Mouse (Mus musculus) embryonic facial prominence, embryonic 15.5 days (tissue): ENCODE results near the gene Ftl1. TPM values are rescaled to one million over a fixed set of nuclear protein-coding genes. Genes with fewer than 3 reads are reported as not detected.

Source experiments
- ATAC-seq: fragments of 200-750 bp; cut with Nextera tagmentation; 2 replicates; pipeline ENCODE4 v1.8.0; 2017; ENCODE audit warnings: low read depth, moderate TSS enrichment; ENCODE audit not compliant: insufficient number of reproducible peaks, low FRiP score, low TSS enrichment
- H3K27ac ChIP-seq: fragments of 300-500 bp; sonication (generic); replicated peaks from 2 replicates; pipeline ENCODE4 v1.5.1; 2015; ENCODE audit warnings: mild to moderate bottlenecking, inconsistent platforms
- H3K27me3 ChIP-seq: fragments of 300-500 bp; sonication (generic); 2 replicates; pipeline ENCODE4 v1.6.1; 2015; ENCODE audit warnings: inconsistent platforms
- H3K36me3 ChIP-seq: fragments of 300-500 bp; sonication (generic); 2 replicates; pipeline ENCODE4 v1.6.1; 2015; ENCODE audit warnings: mild to moderate bottlenecking, inconsistent platforms
- H3K4me1 ChIP-seq: fragments of 300-500 bp; sonication (generic); 2 replicates; pipeline ENCODE4 v1.6.1; 2015; ENCODE audit warnings: inconsistent platforms
- H3K4me2 ChIP-seq: fragments of 300-500 bp; sonication (generic); replicated peaks from 2 replicates; pipeline ENCODE4 v1.6.1; 2015; ENCODE audit warnings: mild to moderate bottlenecking, inconsistent platforms
- H3K4me3 ChIP-seq: fragments of 300-500 bp; sonication (generic); replicated peaks from 2 replicates; pipeline ENCODE4 v1.5.1; 2015; ENCODE audit warnings: mild to moderate bottlenecking, inconsistent platforms
- H3K9ac ChIP-seq: fragments of 300-500 bp; sonication (generic); 2 replicates; pipeline ENCODE4 v1.6.1; 2015; ENCODE audit warnings: inconsistent platforms
- H3K9me3 ChIP-seq: fragments of 300-500 bp; sonication (generic); replicated peaks from 2 replicates; pipeline ENCODE4 v1.6.1; 2016; ENCODE audit warnings: inconsistent platforms
- WGBS: fragments of 180-500 bp; shearing (Covaris S2); methylation state at CpG from one replicate; pipeline ENCODE4 v1.1.7; 2015; 5-methylcytosine and 5-hydroxymethylcytosine counted together
- polyA plus RNA-seq: library from polyadenylated mRNA; unstranded; fragments of >200 nt; fragmentation: Nextera tagmentation; extraction: Ambion mirVana; gene quantifications from 2 replicates; pipeline ENCODE4 v1.2.1, GENCODE M21; 2015

The Ftl1 gene
- polyA plus RNA-seq, 1 experiment from 2014 or later = 4,755 TPM

GRCm38 (mm10) chr7:45421194-45421593 is 38.5 kb downstream of the Ftl1 start:
- Histone ChIP-seq H3K9ac (no peak overlapping the region), H3K9me3 (no peaks in the 10 kb centered on the region), H3K27ac (no peak overlapping the region), H3K4me1 (peaks cover 26% of the 10 kb centered on the region), H3K4me3 (no peak overlapping the region), H3K4me2 (no peak overlapping the region), H3K36me3 (peaks cover 49% of the 10 kb centered on the region), H3K27me3 (peaks cover 15% of the 10 kb centered on the region)
- ATAC-seq = no peak
- WGBS = 90% methylated on average over 14 of the region's 14 CpGs

DNA sequence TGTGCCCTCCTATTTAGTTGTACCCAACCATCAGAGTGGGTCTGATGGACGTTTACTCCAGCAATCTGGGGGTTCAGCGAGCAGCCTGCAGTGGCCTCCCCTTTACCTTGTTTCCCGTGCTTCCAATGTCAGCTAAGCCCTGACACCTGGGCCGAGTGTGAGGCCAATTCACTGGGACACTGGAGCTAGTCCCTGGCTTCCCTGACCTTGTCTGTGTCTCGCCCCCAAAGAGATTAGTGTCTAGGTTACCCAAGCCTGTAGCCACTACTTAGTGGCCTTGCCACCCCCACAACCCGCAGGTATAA is 39.1 kb downstream of the Ftl1 start, which contains the start of gene Lhb:
Gene Lhb, plus strand, starts transcription at position 206 of the 305 bp plus-strand sequence.
- Histone ChIP-seq H3K4me2 (peak within 1 kb of the TSS; percentile 28; the same call in 1 of the 2 replicates), H3K27ac (no peak within 1 kb of the TSS), H3K4me1 (peaks cover 30% of the 10 kb centered on the region), H3K9ac (no peak within 1 kb of the TSS), H3K9me3 (no peaks in the 10 kb centered on the region), H3K27me3 (peaks cover 21% of the 10 kb centered on the region), H3K4me3 (peak within 1 kb of the TSS; percentile 4; the same call in 1 of the 2 replicates), H3K36me3 (peaks cover 46% of the 10 kb centered on the region)
- WGBS = 58% methylated on average over 6 of the region's 6 CpGs
- ATAC-seq = no peak

DNA sequence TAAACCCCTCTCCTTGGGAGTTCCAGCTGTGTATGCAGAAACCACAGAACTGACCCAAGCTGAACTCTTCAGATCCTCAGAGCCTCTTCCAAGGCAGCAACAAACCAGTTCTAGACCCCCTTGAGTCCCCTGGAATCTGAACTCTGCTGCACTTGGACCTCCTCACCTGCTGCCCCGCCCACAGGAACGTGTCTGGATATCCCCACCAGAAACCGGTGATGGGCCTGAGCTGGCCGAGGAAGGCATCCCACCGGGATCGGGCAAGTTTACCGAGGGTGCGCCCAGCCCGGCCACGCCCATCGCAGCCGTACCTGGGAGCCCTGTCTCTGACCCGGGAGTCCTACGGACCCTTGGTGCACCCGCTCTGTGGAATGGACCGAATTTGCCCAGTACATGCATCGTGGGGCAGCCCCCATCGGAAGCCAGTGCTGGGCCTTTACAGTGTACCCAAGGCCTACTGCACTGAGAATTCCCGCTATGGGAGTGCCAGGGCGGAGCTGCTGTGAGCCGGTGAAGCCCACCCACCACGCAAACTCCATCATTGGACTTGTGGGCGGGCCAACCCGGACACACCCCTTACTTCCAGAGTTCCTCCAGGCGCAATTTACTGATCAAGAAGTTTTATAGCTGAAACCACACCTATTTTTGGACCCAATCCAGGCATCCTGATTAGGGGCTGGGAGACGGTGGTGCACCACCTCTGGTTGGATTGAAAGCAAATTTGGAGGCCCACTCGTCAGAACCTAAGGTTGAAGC is 39.6 kb downstream of the Ftl1 start:
- peaks cover 41% of the 10 kb centered on the region for H3K36me3 ChIP-seq
- H3K4me1 ChIP-seq = peaks cover 36% of the 10 kb centered on the region
- no peaks in the 10 kb centered on the region for H3K9me3 ChIP-seq
- no peak overlapping the region for H3K27ac ChIP-seq
- H3K27me3 ChIP-seq = peaks cover 27% of the 10 kb centered on the region
- H3K4me2 ChIP-seq = peak overlapping the region; percentile 28; the same call in 1 of the 2 replicates
- no peak overlapping the region for H3K9ac ChIP-seq
- 13% methylated on average over 27 of the region's 27 CpGs for WGBS
- ATAC-seq = no peak
- H3K4me3 ChIP-seq = peak overlapping the region; percentile 4; the same call in 1 of the 2 replicates

GRCm38 (mm10) chr7:45417962-45418492 is 41.7 kb downstream of the Ftl1 start:
- Histone ChIP-seq H3K27ac (no peak overlapping the region), H3K36me3 (peaks cover 21% of the 10 kb centered on the region), H3K4me2 (peak overlapping the region; percentile 13), H3K4me3 (no peak overlapping the region), H3K9me3 (no peaks in the 10 kb centered on the region), H3K4me1 (peaks cover 55% of the 10 kb centered on the region), H3K27me3 (peaks cover 44% of the 10 kb centered on the region), H3K9ac (no peak overlapping the region)
- ATAC-seq = no peak
- WGBS = 10% methylated on average over 13 of the region's 13 CpGs

GRCm38 (mm10) chr7:45415636-45416035 is 44.0 kb downstream of the Ftl1 start:
- Histone ChIP-seq H3K4me1 (peaks cover 55% of the 10 kb centered on the region), H3K9ac (no peak overlapping the region), H3K4me3 (peak overlapping the region; percentile 10), H3K4me2 (peak overlapping the region; percentile 29), H3K36me3 (no peaks in the 10 kb centered on the region), H3K9me3 (no peaks in the 10 kb centered on the region), H3K27me3 (peaks cover 61% of the 10 kb centered on the region), H3K27ac (no peak overlapping the region; the same call in 1 of the 2 replicates)
- no peak for ATAC-seq
- WGBS = 20% methylated on average over 37 of the region's 37 CpGs

DNA sequence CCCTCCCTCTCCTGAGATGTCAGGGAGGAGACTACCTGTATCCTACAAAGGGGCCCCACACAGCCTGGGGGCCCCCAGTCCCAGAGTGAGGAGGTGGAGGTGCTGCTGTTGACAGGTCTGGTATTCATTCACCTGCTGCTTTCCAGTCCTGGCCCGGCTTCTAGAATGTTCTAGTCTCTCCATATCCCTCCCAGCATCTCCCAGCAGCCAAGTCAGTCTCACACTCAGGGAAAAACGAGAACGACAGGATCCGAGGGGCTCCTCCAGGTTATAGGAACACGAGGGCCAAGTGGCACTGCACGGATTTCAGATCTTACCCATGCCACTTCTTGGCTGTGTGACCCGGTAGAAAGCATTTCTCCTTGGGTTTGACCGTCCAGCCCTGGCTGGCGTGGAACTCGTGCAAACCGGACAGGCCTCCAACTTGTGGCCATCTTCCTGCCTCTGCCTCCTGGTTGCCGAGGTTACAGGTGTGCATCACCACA is 44.9 kb downstream of the Ftl1 start:
- 35% methylated on average over 12 of the region's 12 CpGs for WGBS
- no peak for ATAC-seq
- no peaks in the 10 kb centered on the region for H3K9me3 ChIP-seq
- peaks cover 67% of the 10 kb centered on the region for H3K27me3 ChIP-seq
- H3K4me3 ChIP-seq = no peak overlapping the region
- peak overlapping the region; percentile 92; the same call in 1 of the 2 replicates for H3K4me2 ChIP-seq
- H3K36me3 ChIP-seq = no peaks in the 10 kb centered on the region
- no peak overlapping the region for H3K9ac ChIP-seq
- H3K27ac ChIP-seq = no peak overlapping the region
- peaks cover 46% of the 10 kb centered on the region for H3K4me1 ChIP-seq

DNA sequence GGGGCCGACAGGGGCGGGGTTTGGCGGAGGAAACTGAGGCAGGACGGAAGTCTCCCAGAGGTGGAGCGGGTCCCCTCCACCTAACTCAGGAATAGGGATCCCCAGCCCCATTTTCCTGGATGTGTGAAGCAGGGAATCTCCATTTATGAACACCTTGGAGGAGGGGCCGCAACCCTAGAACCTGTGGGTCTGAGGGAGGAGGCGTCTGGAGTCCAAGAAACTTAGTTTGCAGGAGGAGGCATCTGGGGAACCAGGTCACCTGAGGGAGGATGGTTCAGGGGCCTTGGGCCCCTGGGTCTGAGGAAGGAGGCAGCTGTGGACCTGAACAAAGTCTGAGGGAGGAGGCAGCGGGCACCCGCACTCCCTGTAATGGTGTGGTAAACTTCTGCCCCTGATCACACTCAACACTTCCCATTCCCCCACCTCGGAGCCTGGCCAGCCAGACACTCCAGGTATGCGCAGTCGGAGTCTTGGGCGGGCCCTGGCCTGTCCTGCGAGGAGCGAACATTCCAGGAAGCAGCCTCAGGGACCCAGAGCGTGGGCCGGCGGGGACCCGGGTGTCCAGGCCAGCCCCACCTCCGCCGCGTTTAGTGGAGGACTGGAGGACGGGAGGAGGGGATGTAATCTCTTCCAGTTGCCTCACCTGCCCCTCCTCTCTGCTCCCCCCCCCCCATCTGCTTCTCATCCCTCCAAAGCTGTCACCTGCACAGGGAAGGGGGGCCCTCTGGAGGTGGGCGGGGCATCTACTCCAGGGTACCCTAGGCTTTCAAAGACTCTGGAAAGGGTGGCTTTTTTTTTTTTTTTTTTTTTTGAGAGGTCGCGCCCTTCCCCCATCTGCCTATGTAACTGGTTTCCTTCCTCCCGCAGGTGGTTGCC is 45.6 kb downstream of the Ftl1 start:
- 2% methylated on average over 25 of the region's 27 CpGs for WGBS
- H3K36me3 ChIP-seq = no peaks in the 10 kb centered on the region
- H3K27ac ChIP-seq = peak overlapping the region; percentile 77
- ATAC-seq = peak; percentile 65
- peaks cover 45% of the 10 kb centered on the region for H3K4me1 ChIP-seq
- peaks cover 73% of the 10 kb centered on the region for H3K27me3 ChIP-seq
- peak overlapping the region; percentile 63 for H3K4me3 ChIP-seq
- no peaks in the 10 kb centered on the region for H3K9me3 ChIP-seq
- peak overlapping the region; percentile 60 for H3K9ac ChIP-seq
- H3K4me2 ChIP-seq = peak overlapping the region; percentile 92

GRCm38 (mm10) chr7:45413113-45413863 is 46.4 kb downstream of the Ftl1 start, which contains the start of gene Ntf5:
Gene Ntf5 (plus strand): TSS chr7:45413695.
- no peaks in the 10 kb centered on the region for H3K9me3 ChIP-seq
- H3K36me3 ChIP-seq = no peaks in the 10 kb centered on the region
- H3K4me1 ChIP-seq = peaks cover 40% of the 10 kb centered on the region
- 1% methylated on average over 43 of the region's 45 CpGs for WGBS
- peak within 1 kb of the TSS; percentile 60 for H3K9ac ChIP-seq
- peaks cover 77% of the 10 kb centered on the region for H3K27me3 ChIP-seq
- peak within 1 kb of the TSS; percentile 77 for H3K27ac ChIP-seq
- peak within 1 kb of the TSS; percentile 92 for H3K4me2 ChIP-seq
- peak within 1 kb of the TSS; percentile 63 for H3K4me3 ChIP-seq
- peak; percentile 23 for ATAC-seq

DNA sequence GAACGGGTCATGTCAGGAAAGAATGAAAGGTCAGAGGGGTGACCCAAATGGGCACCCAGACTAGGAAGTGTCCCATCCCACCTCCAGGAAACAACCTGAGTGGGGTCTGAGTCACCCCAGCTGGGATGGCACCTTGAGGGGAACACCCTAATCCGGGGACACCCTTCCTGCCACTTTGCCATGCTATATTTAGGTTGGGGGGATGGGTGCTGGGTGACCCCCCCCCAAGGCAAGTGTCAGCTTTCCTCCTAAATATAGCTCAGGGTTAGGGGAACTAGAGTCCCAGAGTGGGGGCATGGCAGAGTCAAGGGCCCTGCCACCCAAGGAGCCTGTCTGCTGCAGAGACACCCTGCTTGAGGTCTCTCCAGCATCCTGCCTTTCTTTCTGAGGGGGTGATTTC is 47.3 kb downstream of the Ftl1 start:
- Histone ChIP-seq H3K36me3 (no peaks in the 10 kb centered on the region), H3K4me2 (no peak overlapping the region), H3K27ac (no peak overlapping the region), H3K9ac (no peak overlapping the region), H3K27me3 (peaks cover 82% of the 10 kb centered on the region), H3K9me3 (no peaks in the 10 kb centered on the region), H3K4me1 (peaks cover 31% of the 10 kb centered on the region), H3K4me3 (no peak overlapping the region)
- no peak for ATAC-seq
- 80% methylated on average over 2 of the region's 2 CpGs for WGBS

- WGBS = 91% methylated on average over 8 of the region's 8 CpGs
- H3K27me3 ChIP-seq = peaks cover 86% of the 10 kb centered on the region
- H3K4me2 ChIP-seq = no peak overlapping the region
- no peak overlapping the region for H3K4me3 ChIP-seq
- H3K9ac ChIP-seq = no peak overlapping the region
- no peak for ATAC-seq
- H3K9me3 ChIP-seq = no peaks in the 10 kb centered on the region
- H3K27ac ChIP-seq = no peak overlapping the region
- no peaks in the 10 kb centered on the region for H3K36me3 ChIP-seq
- peaks cover 35% of the 10 kb centered on the region for H3K4me1 ChIP-seq
Observed at GRCm38 (mm10) chr7:45409497-45410163, 50.1 kb downstream of the Ftl1 start.
